In genomic region chr3:28037320-28037932, GRCm38 (mm10) we compare ENCODE assay signal across 14 mouse cellular contexts.
A peak's percentile ranks its signal among the peaks of the same experiment; 100 is the strongest.
DNase-seq lines count a peak whose midpoint lies in the region; ATAC-seq and TF ChIP-seq lines count a peak whose summit lies in the region.
"Had no signal": no experiment of that assay in that cellular context is flagged by ENCODE, and none has a peak within 500 bp of the region (broad histone marks: within the 10 kb centered on the region; RNA-seq: fewer than 3 reads in every experiment).

No protein-coding gene starts in this region.

- no peak for TF ChIP-seq POLR2A in limb, embryonic 14.5 days (IDR thresholded peaks at IDR 0.05; ENCODE audit: borderline replicate concordance, extremely low read depth, insufficient read depth, insufficient read length)

- H3K4me1 ChIP-seq in limb, embryonic 14.5 days (ENCODE audit: control insufficient read depth, insufficient read depth, low read length), result peaks cover 3% of the 10 kb centered on the region; the same call in 1 of the 2 replicates
- 0 out of 2 replicates have a peak, but pooled peaks cover 7% of the 10 kb centered on the region for H3K4me1 ChIP-seq in forebrain, postnatal 0 days (ENCODE audit: insufficient read depth)
- H3K4me1 ChIP-seq: heart, embryonic 10.5 days; midbrain, embryonic 13.5 days had no signal

- intact Hi-C loops in left cerebral cortex, postnatal 14 days (cut with DNase I), result loop anchor here (5.0 kb wide), 1 partner anchor 55 kb away; no protein-coding TSS in a partner anchor

- no peak overlapping the region for H3K4me3 ChIP-seq in limb, embryonic 14.5 days (replicated peaks; ENCODE audit: low read length)
- H3K4me3 ChIP-seq in forebrain, postnatal 0 days (ENCODE audit: low read depth, low read length), result no peak overlapping the region
- H3K4me3 ChIP-seq: heart, embryonic 10.5 days; midbrain, embryonic 13.5 days had no signal

- no peak overlapping the region for H3K9ac ChIP-seq in limb, embryonic 14.5 days (ENCODE audit: low read depth, low read length, severe bottlenecking)
- no peak overlapping the region for H3K9ac ChIP-seq in forebrain, postnatal 0 days
- H3K9ac ChIP-seq: midbrain, embryonic 13.5 days had no signal

- peak; percentile 12 to 16 for DNase-seq in left cerebral cortex, adult 18-20 months (ENCODE audit: low spot score in 2 of 2)
- DNase-seq in left cerebral cortex, postnatal 14 days (ENCODE audit: low spot score in 2 of 2), result no peak
- peak; percentile 20 for DNase-seq in brain, adult 2 months (ENCODE audit: low read depth, low spot score)
- peak; percentile 64 for DNase-seq in kidney, adult 9 months
- DNase-seq in limb, embryonic 14.5 days (ENCODE audit: low spot score), result peak; percentile 7
- DNase-seq in forebrain, postnatal 0 days, result no peak
- no peak for DNase-seq in frontal cortex, postnatal 10 days (ENCODE audit: low spot score in 2 of 2)
- DNase-seq: adrenal gland, postnatal 10 days; cerebellum, adult 9-10 months; gastrocnemius, postnatal 14 days had no signal

- H3K4me2 ChIP-seq in limb, embryonic 14.5 days (replicated peaks; ENCODE audit: low read depth, low read length, severe bottlenecking), result no peak overlapping the region
- H3K4me2 ChIP-seq in forebrain, postnatal 0 days (ENCODE audit: low read depth), result no peak overlapping the region
- H3K4me2 ChIP-seq: midbrain, embryonic 13.5 days had no signal

- no peak for TF ChIP-seq CTCF in forebrain, postnatal 0 days (IDR thresholded peaks at IDR 0.05; ENCODE audit: low read depth)

- peak; percentile 44; the same call in 1 of the 2 replicates for ATAC-seq in limb, embryonic 14.5 days (ENCODE audit: low FRiP score, low read depth)
- ATAC-seq in forebrain, postnatal 0 days, result no peak
- ATAC-seq: forebrain, embryonic 14.5 days; midbrain, embryonic 13.5 days had no signal

- H3K27me3 ChIP-seq in limb, embryonic 14.5 days (ENCODE audit: control insufficient read depth, insufficient read depth, low read length), result no peaks in the 10 kb centered on the region
- H3K27me3 ChIP-seq in forebrain, postnatal 0 days (ENCODE audit: insufficient read depth, low read length), result no peaks in the 10 kb centered on the region
- H3K27me3 ChIP-seq: midbrain, embryonic 13.5 days had no signal

- peaks cover 5% of the 10 kb centered on the region for H3K36me3 ChIP-seq in limb, embryonic 14.5 days (ENCODE audit: control insufficient read depth, insufficient read depth, low read length)
- no peaks in the 10 kb centered on the region for H3K36me3 ChIP-seq in forebrain, postnatal 0 days (ENCODE audit: insufficient read depth)

- no peaks in the 10 kb centered on the region for H3K9me3 ChIP-seq in limb, embryonic 14.5 days (ENCODE audit: control insufficient read depth, low read length)
- H3K9me3 ChIP-seq in forebrain, postnatal 0 days (ENCODE audit: low read length), result no peaks in the 10 kb centered on the region
- H3K9me3 ChIP-seq: heart, embryonic 10.5 days had no signal

- 50% methylated on average over 8 of the region's 8 CpGs for WGBS in limb, embryonic 14.5 days
- WGBS in forebrain, postnatal 0 days, result 67% methylated on average over 8 of the region's 8 CpGs

- H3K27ac ChIP-seq in limb, embryonic 14.5 days (replicated peaks; ENCODE audit: low read depth, low read length), result no peak overlapping the region
- no peak overlapping the region for H3K27ac ChIP-seq in forebrain, postnatal 0 days (ENCODE audit: low read depth, low read length)
- H3K27ac ChIP-seq: heart, embryonic 10.5 days; macrophage; midbrain, embryonic 13.5 days had no signal

Comparison
In these comparisons a context has a peak if more than half of its experiments do, and no peak if none do; other contexts are left out.
1. DNase-seq: peak in left cerebral cortex, adult 18-20 months (2 of 2), brain, adult 2 months (single experiment), kidney, adult 9 months (single experiment) and limb, embryonic 14.5 days (single experiment); none in left cerebral cortex, postnatal 14 days (0 of 2), forebrain, postnatal 0 days (single experiment) and frontal cortex, postnatal 10 days (0 of 2).